Mouse (Mus musculus) heart, adult 2 months (tissue): Measurements from ENCODE around the gene Dohh.

Experiments
- CTCF ChIP-seq: fragments of 200-600 bp; IDR thresholded peaks from 2 replicates; pipeline ENCODE4 v1.8.1; 2022; ENCODE audit warnings: antibody characterized with exemption, mild to moderate bottlenecking, moderate library complexity
- EP300 ChIP-seq: fragments of 200-500 bp; IDR thresholded peaks from 2 replicates; pipeline ENCODE4 v1.6.1; 2011; ENCODE audit warnings: low read depth, low read length, control low read depth; ENCODE audit not compliant: insufficient read depth
- POLR2A ChIP-seq: fragments of 200-500 bp; IDR thresholded peaks from 2 replicates; pipeline ENCODE4 v1.6.1; 2011; ENCODE audit warnings: mild to moderate bottlenecking, low read depth, low read length, control low read depth; ENCODE audit not compliant: insufficient read depth

- no peak for TF ChIP-seq CTCF
- no peak for TF ChIP-seq EP300
- no peak for TF ChIP-seq POLR2A
These were observed 32.4 kb upstream of the Dohh start for GRCm38 (mm10) chr10:81351678-81352291.
